Mouse (Mus musculus) right cerebral cortex, postnatal 36 days (tissue): ENCODE measurements around the gene Cpne5.
"Not testable (repeated sequence)": the region's sequence is repeated elsewhere in the genome, so short reads cannot be mapped to it uniquely, and the experiment has no call there.

ENCODE experiments used
- DNase-seq, 2 experiments: peaks; one replicate each; pipeline ENCODE4 v3.0.0; 2022; ENCODE audit warnings: low spot score in 2 of 2, mixed read lengths in 1 of 2

Gene Cpne5

DNA sequence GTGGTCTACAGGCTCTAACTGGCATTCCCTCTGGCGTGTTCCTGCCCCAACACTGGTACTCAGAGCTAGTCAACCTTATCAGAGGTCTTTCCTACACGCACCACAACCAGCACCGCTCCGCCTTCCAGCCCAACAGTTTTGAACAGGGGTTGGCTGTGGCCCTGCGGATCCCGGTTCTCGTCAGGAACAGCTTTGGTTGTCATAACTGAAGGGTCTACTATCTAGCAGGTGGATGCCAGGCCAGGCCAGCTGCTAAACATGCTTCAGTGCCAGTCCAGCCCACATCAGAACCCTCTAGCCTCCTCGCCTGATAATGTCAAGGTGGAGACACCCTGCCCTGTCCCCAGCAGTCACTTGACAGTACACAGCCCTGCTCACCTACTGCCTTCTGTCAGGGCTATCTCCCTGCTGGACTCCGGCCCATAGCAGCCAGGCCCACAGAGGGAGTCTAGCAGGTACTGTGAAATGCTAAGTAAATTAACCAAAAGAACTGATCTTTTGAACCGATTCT, 19.1 kb upstream of the Cpne5 start:
- no peak for DNase-seq

DNA sequence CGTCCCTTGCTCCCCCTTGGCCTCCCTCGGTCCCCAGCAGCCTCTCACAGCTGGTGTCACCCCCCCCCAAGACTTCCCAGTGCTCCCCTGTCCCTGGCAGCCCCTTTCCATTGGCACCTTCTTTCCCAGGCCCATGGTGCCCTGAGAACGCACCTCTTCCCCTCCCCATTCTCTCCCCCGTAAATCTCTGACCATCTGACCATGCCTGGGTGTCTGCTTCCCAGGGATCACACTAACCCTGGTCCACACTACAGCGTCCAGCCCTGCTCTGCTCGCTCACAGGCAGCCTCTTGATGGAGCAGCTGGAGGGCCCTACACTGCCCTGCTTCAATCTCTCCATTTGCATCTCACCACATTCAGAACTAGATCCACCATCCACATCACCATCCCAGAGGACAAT, 18.5 kb upstream of the Cpne5 start:
- no peak for DNase-seq

DNA sequence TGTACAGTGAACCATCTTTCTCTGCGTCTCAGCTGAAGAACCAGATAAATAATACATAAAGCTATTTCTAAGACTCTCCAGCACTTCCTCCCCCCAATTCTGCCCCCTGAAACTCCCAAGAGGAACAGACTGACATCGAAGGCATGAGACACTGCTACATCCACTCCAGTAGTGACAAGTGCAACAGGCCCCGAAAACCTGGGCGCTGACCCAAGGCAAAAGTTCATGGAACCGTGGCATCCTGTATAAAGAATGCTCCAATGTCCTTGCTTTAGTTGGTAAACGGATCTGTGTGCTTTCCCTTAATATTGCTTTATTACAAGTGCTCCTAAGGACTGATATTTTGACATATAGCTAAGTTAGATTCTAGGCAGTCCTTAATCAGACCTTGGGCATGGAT, 16.8 kb upstream of the Cpne5 start:
- not testable (repeated sequence) for DNase-seq

DNA sequence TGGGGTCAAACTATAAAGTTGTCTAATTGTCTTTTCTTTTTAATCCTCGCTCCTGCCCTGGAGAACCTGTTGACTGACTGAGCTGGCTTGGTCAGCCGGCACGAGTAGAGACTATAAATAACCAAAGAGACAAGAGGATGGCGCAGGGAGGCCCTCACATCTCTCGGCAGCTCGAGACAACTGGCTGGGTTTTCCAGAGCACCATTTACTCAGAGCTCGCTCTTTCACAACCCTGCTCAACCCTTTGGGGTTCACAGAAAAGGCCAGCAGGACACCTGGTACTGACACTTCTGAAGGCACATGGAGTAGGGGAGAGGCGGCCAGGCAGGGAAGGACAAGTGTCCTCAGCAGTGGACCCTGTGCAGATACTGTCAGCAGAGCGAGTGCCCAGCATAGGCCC, 15.7 kb upstream of the Cpne5 start:
- no peak for DNase-seq

DNA sequence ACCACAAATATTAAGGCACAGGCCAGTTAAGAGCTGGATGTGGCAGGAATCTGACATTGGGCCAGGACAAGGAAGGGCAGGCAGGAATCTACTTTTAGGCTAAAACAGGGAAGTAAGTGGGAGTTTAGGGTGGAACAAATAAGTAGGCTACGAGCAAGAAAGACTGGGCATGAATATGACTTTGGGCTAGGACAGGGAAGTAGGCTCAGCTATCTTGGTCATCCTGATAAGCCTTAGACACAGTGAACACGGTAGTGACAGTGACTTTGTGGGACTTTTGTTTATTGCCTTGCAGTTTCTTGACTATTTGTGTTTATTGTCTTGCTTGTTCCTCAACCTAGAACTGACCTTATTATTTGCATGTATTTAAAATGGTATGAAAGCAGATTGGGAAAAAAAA, 15.3 kb upstream of the Cpne5 start:
- no peak for DNase-seq

DNA sequence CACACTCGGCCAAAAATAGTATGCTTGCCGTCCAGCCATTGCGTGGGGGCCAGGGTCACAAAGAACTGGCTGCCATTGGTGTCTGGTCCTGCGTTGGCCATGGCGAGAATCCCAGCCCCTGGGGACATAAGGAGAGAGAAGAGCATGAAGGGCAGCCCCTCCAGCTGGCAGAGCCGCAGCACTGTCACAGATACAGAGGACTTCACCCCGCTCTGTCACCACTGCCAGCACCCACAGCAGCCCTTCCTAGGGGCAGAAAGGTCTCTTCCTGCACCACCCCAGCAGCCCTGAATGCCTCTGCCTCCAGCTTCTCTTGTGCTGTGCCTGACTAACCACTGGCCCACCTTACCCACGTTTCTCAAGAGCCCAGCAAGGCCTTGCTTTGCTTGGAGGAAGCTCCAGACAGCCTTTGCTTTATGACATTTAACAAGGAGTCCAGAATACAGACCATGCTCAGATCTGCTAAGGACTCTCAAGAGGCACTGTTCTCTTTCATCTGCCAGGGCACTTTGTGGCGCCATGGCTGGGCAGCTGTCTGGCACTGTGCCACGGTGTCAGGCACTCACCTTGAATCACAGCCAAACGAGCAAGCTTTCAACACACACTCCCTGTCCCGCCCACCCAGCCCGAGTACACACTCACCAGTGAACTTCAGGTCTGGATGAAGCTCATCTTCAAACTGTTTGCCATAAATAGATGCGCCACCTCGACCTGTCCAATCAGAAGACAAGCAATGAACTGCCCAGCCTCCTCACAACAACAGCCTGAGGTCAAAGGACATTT, 13.8 kb upstream of the Cpne5 start:
- DNase-seq: no peak

DNA sequence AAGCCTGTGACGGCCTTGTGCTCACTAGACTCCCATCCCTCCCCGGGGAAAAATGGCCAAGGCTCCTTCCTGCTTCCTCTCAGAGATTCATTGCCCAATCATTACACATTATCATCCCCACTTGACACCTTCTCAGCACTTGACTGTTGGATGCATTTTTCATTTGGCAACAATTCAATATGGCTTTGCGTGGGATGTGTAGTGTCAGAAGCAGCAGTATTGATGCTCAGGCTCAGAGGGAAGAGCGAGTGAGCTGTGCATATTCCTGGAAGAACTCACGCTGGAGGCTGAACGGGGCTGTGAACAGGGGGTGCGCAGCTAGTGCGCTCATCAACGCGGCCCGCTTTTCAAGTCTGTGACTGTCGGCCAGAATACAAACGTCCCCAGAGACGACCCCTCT, 13.0 kb upstream of the Cpne5 start:
- not testable (repeated sequence) for DNase-seq

DNA sequence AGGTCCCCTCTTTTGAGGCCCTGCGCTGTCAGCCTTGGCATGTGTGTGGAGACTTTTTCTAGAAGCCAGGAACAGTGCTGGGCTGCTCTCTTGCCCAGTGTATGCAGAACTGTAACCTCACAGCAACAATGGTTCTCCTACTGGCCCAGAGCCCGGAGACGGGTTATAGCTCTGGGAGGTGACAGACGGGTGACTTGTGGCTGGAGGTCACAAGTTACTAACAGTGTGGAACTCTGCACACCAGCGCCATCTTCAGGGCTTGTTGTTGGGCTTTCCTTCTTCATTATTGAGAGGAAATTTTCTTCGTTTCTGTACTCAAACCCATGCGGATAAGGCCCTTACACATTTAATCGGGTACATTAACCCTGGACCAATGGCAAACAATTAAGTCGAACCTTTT, 11.5 kb upstream of the Cpne5 start:
- DNase-seq: no peak

DNA sequence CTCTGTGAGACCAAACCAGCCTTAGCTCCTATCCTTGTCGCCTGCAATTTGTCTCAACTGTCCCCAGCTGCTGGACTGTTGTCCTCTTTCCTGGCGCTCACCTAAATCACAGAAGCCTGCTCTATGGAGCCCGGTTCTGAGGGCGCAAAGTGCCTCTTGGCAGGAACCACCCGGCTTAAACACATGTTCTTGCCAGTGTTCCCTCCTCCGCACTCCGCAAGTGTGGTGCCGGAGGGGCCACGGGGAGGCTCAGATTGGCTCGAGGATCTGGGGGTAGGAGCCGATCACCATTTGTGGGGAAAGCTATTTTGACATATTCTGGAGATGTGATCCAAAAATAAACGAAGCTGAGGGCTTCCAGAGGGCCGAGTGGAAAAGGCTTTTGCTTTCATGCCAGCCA, 9.9 kb upstream of the Cpne5 start:
- DNase-seq: peak; percentile 25 to 45

DNA sequence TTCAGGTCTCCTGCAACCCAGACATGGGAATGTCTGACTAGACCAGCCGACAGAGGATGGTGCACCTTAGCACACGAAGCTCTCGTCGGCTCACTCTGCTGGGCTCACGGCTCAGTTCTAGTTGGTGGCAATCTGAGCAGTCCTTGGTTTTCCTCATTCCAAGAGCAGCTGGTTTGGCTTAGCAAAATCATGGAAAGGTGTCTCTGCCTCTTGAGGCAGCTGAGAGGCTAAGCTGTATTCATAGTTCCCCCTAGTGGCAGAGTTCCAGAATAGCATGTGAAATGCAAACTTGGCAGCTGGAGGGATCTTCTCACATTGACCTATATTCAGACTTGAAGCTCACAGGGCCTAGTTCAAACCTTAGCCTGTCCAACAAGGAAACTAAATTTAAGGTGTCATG, 8.6 kb upstream of the Cpne5 start:
- DNase-seq: no peak

DNA sequence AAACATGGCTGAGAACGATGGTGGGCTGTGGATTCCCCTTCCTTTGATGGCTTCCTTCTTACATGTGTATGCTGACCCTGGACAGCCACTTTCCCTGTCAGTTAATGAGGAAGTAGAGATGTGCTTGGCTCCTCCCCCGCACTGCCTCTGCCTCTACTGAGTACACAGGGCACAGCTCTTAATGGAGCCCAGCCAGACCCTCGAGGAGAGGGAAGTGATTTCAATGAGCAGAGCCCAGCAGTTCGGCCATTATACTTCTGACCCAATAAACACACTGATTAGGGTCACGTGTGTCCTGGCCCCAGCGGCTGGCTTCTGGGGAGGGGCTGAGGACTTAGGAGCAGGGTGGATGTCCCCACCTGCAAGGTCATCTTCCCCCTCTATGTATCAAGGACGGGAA, 7.8 kb upstream of the Cpne5 start:
- DNase-seq: no peak

DNA sequence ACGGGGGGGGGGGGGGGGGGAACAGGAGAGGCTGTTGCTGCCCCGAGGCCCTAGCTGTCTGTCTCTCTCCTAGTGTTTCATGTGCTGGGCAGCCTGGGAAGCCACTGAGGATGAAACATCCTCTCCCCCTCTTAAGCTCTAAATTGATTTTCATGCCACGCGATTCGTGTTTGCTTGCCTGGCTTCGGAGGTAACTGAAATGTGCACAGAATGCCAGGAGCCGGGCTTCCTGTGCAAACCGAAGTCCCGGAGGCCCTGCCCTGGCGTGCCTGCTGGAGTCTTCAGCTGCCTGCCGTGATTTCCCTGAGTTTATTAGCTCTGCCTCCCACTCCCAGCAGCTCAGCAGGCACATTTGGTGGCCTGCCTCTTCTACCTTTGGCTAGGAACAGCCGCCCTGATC, 6.9 kb upstream of the Cpne5 start:
- DNase-seq: no peak

DNA sequence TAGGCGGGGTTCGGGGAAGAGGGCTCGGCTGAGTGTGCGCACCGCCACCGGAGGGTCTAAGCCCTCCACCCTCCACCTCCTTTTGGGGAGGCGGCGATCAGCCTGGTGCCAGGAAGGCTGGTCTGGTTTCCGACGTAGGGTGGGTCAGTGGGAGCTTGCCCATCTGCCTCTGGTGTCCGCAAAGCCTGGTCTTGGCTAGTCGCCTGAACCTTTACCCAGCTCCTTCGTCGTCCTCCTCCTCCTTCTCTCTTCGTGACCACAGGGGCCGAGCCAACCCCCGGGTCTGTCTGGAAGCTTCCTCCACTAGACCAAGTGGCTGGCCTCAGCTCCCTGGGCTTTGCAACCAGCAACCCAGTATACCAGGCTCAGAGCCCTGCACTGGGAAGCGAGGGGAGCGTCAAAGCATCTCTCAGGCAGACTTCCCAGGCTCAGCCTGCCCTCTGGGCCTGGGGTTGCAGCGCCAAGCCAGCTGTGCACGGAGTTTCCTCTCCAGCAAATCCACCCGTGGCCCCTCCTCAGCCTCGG, 516 bp upstream of the Cpne5 start:
- no peak for DNase-seq

DNA sequence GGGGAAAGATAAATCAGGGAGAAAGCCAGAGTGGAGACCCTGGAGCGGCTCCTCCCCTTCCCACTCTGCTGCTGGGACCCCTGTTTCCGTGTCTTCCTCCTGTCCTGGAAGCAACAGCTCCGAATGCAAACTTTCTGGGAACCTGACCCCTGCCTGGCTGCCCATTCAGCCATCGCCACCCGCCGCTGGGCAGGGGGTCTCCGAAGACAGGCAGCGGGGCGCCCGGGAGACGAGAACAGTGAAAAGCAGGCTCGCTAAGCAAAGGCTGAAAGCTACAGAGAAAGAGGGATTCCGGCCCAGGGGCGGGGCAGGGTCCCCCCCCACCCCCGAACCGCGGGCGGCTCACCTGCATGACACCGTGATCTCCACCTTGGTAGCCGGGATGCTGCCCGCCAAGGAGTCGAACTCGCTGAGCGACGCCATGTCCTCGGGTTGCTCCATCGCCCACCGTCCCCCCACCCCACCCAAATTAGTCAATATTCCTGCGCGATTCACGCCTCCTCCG, 648 bp downstream of the Cpne5 start:
- DNase-seq: peak in 1 of 2 experiments; percentile 11

DNA sequence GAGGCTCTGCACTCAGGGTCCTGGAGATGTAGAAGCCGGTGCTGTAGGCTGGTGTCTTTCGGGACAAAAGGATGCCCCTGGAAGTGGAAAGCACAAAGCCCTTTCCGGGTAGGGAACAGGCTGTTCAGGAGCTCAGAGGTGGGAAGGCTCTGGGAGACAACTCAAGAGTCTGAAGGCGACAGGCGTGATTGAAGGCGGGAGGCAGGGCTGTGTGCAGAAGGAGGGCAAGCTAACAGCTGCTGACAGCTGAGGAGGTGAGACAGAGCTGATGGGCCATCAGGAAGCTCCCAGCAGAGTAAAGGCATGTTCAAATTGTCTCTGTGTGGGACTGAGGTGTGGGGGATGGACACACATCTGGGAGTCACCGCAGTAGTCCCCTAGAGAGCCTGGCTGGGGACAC, 1.9 kb downstream of the Cpne5 start:
- peak in 1 of 2 experiments; percentile 25 for DNase-seq

DNA sequence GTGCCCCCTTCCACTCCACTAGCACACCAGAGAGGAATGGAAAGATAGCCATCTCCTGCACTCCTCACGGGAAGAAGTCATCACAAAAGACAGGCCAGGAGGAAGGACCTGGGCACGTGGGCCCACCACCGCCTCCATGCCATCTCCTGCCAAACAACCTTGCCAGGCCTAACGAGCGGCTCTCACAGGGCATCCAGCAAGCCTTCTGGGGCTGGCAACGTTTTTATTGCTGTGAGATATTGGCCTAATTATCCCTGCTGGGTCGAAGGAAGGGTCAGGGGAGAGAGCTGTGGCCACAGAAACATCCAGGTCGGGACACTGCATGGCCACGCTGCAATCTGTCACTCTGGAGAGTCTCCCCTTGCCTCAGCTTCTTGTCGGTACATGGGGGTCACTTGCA, 6.9 kb downstream of the Cpne5 start:
- no peak for DNase-seq

DNA sequence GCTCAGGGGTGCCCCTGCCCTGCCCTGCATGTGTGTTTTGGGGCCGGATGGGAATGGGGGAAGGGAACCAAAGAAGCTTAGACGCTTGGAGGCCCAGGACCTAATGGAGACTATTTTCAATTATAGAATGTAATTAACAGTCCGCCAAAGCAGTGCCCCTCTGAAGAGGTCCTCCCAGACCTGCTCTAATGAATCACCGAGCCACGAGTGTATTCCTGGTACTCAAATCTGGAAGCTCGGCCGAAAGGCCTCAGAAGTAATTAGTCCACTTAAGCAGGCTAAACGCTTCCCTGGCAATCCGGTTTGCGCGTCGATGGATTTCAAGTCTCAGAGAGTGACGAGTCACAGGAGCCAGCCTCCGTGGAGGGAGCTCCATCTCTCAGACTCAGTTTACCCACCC, 17.3 kb downstream of the Cpne5 start:
- no peak for DNase-seq

DNA sequence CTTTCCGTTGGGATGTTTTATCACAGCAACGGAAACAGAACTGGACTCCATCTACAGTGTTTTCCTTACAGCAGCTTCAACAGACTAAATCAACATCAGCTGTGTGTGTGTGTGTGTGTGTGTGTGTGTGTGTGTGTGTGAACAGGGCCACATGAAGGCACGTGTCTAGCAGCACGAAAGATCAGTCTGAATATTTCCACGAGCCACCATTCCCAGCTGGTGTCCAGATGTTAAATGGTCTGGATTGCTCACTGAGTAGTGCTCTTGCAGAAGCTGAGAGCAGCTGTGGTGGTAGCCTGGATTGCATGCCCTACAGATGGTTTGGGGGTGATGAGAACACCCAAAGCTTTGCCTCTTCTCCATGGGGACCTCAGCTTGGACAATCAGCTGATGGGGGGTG, 19.9 kb downstream of the Cpne5 start:
- no peak for DNase-seq

DNA sequence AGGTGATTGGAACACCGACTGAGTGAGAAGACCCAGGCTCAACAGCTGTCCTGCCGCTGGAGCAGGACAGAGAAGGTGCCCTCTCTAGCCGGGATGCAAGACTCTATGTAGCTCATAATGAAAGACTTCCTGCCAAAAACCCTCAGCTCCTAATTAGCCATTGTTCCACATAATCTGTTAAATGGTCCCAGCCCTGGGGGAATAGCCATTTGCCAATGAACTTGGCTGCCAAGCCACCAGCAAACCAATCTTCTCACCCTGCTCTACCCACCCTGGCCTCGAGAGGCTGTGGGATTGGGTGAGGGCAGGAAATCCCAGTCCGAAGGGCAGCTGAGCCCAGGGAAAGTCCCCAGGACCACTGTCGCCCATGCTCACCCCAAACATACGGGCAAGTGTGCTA, 21.9 kb downstream of the Cpne5 start:
- DNase-seq: no peak

DNA sequence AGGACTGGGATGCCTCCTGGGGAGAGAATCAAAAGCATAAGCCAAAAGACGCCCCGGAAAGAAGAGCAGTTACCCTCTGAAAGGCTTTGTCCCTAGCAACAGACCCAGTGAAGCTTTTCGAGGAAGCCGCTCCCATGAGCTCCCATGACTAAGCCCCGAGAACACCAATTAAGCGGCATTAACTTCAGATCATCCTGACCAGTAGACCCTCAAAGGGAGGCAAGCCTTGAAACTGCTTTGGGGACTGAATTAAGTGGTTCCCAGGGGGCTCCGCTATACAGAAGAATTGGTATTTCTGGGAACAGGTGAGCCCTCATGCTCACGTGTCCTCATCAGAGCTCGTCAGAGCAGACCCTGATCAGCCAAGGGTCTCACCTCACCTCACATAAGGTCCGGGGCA, 23.3 kb downstream of the Cpne5 start:
- DNase-seq: no peak

DNA sequence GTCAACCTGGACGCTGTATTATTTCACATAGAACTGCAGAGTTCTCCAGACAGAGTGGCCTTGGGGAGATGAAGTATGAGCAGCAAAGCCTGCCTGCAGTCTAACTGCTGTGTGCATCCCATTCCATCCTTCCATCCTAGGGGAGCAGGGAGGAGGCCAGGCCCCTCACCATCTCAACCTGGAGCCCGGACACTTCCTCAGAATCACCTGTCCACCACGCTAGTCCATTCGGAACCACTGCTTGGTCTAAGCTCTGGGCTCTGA, 23.8 kb downstream of the Cpne5 start:
- DNase-seq: no peak

DNA sequence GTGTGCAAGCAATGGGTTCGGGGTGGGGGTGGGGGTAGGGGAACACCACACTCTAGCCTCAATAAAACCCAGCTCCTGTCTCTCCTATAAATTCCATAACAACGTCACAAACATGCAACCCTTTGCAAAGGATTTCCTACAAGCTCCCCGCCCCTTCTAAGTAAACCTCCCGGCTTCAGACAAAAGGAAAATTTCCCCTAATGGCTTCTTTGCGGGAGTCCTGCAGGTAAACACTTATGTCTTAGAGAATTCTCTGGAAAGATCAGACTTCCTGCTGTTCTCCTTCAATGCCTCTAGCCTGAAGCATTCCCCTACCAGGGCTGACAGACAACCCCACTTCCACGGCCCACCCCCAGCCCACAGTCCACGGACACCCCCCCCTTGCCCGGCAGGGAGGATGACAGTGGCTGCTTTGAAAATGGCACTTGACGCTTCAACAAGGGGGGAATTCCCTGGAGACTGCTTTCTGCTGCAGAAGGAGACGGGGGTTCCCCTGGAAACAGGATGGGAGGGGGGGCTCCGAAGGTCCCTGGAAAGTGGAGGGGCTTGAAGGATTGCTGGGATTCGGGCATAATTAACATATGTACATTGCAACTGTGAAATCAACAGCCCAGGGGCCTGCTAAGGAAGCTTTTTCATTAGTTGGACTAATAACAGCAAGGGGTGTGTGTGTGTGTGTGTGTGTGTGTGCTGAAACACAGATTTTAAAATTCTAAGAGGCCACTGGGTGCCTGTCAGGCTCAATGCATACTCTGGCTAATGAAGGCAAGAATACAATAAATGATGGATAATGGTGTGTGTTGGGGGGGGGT, 24.4 kb downstream of the Cpne5 start:
- no peak for DNase-seq

DNA sequence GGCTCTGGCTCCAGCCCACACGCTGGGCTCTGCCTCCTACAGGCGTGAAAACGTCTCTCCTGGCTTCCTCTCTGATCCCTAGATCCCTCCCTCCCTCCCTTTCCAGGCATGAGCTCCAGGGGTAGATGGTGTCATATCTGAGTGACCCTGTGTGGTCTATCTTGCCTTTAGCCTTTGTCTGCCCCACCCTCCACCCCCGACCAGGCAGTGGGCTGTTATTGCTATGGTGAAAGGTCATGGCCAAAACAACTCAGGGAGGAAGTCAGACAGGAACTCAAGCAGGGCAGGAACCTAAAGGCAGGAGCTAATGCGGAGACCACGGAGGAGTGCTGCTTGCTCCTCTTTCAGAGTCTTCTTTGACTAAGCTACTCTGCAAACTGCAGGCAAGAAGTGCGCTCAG, 26.1 kb downstream of the Cpne5 start:
- no peak for DNase-seq
